Mouse (Mus musculus) lung, postnatal 14 days (tissue): ENCODE measurements around the gene Astn2.

ENCODE experiments used
- DNase-seq: peaks from one replicate; pipeline ENCODE4 v3.0.0; 2021

Astn2 gene

GRCm38 (mm10) chr4:65663176-65663575 is 741.2 kb downstream of the Astn2 start:
- DNase-seq: no peak

- peak; percentile 77 for DNase-seq
These were observed 749.7 kb downstream of the Astn2 start for GRCm38 (mm10) chr4:65654723-65655122.

- no peak for DNase-seq
These were observed 761.8 kb downstream of the Astn2 start for GRCm38 (mm10) chr4:65642611-65643010.

- DNase-seq: no peak
These were observed 766.2 kb downstream of the Astn2 start for GRCm38 (mm10) chr4:65638231-65638630.

GRCm38 (mm10) chr4:65620125-65620524 is 784.3 kb downstream of the Astn2 start:
- no peak for DNase-seq

- DNase-seq: no peak
These were observed 791.3 kb downstream of the Astn2 start for GRCm38 (mm10) chr4:65613135-65613534.

GRCm38 (mm10) chr4:65610896-65611295 is 793.5 kb downstream of the Astn2 start:
- no peak for DNase-seq

- no peak for DNase-seq
These were observed 794.1 kb downstream of the Astn2 start for GRCm38 (mm10) chr4:65610329-65610728.

- DNase-seq: no peak
These were observed 796.3 kb downstream of the Astn2 start for GRCm38 (mm10) chr4:65608112-65608511.

GRCm38 (mm10) chr4:65607184-65607631 is 797.2 kb downstream of the Astn2 start:
- no peak for DNase-seq

- no peak for DNase-seq
These were observed 799.2 kb downstream of the Astn2 start for GRCm38 (mm10) chr4:65605151-65605702.

- peak; percentile 100 for DNase-seq
These were observed 799.8 kb downstream of the Astn2 start, which contains the start of gene Trim32 for GRCm38 (mm10) chr4:65604504-65605150. Gene Trim32, plus strand, starts transcription at chr4:65604986.

- no peak for DNase-seq
These were observed 809.6 kb downstream of the Astn2 start for GRCm38 (mm10) chr4:65594601-65595369.

GRCm38 (mm10) chr4:65589780-65590179 is 814.6 kb downstream of the Astn2 start:
- DNase-seq: peak; percentile 38

GRCm38 (mm10) chr4:65586947-65587346 is 817.5 kb downstream of the Astn2 start:
- peak; percentile 38 for DNase-seq

GRCm38 (mm10) chr4:65580254-65580653 is 824.2 kb downstream of the Astn2 start:
- DNase-seq: no peak

GRCm38 (mm10) chr4:65565493-65565892 is 838.9 kb downstream of the Astn2 start:
- no peak for DNase-seq

GRCm38 (mm10) chr4:65548561-65548960 is 855.9 kb downstream of the Astn2 start:
- peak; percentile 23 for DNase-seq

- DNase-seq: no peak
These were observed 858.8 kb downstream of the Astn2 start for GRCm38 (mm10) chr4:65545582-65545981.

GRCm38 (mm10) chr4:65532071-65532736 is 872.2 kb downstream of the Astn2 start:
- no peak for DNase-seq

GRCm38 (mm10) chr4:65531621-65532020 is 872.8 kb downstream of the Astn2 start:
- no peak for DNase-seq

GRCm38 (mm10) chr4:65530901-65531300 is 873.5 kb downstream of the Astn2 start:
- no peak for DNase-seq

- DNase-seq: peak; percentile 26
These were observed 896.3 kb downstream of the Astn2 start for GRCm38 (mm10) chr4:65508101-65508500.
